Mouse (Mus musculus) central nervous system, embryonic 14 days (tissue): ENCODE measurements around the gene E2f1. TPM values are rescaled to one million over a fixed set of nuclear protein-coding genes. Genes with fewer than 3 reads are reported as not detected.

ENCODE experiments used
- polyA plus RNA-seq: library from polyadenylated mRNA; depleted of rRNA; stranded (reverse); fragments of >200 nt; gene quantifications from 2 replicates; pipeline ENCODE4 v1.2.3, GENCODE M21; 2012; rRNA removed

The E2f1 gene
- 21.2 and 22.4 TPM in 2 replicates for polyA plus RNA-seq

DNA sequence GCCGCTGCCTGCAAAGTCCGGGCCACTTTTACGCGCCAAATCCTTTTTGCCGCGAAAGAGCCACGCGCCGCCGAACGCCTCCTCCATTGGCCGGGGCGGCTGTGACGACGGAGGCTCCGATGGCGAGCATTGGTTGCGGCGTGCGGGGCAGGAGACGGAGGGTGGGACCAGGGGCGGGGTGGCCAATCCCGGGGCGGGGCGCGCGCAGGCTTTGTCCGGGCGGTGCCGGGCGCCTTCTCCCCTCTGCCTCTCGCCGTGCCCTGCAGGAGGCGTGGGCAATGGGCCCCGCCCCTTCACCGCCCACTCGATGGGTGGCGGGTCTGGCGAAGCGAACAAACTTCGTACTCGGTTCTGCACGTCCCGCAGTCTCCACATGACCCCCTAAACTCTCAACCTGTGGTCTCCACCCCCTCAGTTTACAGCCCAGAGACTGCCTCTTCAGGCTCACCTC is at the start of gene E2f1:
TSS of gene E2f1 (minus strand) at position 57 of the 451 bp plus-strand sequence.

DNA sequence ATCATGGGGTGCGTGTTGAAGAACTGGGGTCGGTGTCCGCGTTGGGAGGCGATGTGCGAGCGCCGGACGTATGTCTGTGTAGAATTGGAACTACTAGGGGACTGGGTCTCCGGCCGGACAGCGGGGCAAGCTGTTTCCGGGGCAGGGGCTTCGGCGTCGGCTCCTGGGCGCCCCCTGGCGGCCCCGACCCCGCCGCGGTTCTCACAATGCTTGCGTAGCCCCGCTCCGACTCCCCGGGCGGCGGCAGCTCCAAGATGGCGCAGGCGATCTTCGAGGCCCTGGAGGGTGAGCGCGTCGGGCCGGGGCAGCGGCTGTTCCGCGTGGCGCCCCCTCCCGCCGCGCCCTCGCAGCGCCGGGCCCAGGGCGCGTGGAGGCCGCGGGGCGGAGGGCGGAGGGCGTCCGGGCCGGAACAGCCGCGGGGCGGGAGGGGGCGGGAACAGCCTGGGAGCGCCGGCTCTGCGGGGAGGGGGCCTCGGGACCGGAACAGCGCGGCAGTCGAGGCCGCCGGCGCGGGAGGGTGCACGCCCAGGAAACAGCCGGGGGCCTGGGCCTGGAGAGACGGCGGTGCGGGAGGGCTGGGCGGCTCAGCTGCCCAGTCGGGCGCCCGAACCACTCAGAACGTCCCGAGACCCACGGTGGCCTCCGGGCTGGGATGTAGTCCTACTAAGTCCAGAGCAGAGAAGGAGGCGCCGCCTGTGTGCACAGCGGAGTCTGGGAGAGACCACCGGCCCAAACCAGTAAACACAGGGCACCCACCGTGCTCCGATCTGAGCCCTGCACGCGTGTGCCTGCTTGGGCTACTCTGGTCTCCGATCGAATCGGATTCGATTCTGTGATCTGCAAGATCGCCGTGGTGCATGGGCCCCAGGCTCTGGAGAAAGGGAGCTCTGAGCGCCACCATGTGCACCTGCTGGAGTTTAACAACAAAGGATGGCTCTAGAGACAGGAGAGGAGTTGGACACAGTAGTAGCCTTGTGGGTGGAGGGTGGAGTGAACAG is 43.7 kb upstream of the E2f1 start, which contains the start of the genes Zfp341 and 4930519P11Rik:
TSS of gene Zfp341 (plus strand) at position 180 of the 998 bp plus-strand sequence.
TSS of gene 4930519P11Rik (minus strand) at position 320 of the 998 bp plus-strand sequence.

DNA sequence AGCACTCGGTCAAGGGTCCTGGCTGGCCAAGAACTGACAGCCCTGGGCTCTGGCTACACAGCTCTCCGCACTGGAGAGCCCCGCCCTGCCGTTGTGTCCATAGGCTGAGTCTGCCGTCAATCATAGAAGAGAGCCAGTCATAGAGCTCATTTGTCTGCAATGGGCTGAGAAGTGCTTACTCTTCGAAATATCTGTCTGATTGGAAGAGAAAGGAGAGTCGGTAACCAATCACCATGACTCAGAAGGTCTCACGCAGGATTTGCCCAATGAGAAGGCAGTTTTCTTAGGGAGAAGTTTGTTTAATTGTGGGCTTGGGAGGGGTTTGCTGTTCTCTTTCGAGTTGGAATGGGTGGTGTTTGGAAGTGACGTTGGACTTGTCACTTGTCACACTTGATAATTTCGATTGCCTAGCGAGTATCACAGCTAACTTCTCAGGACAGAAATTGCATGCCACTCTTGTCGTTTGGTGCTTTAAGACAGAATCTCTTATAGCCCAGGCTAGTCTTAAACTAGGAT is 34.0 kb upstream of the E2f1 start, which contains the start of gene Pxmp4:
TSS of gene Pxmp4 (minus strand) at position 71 of the 516 bp plus-strand sequence.

DNA sequence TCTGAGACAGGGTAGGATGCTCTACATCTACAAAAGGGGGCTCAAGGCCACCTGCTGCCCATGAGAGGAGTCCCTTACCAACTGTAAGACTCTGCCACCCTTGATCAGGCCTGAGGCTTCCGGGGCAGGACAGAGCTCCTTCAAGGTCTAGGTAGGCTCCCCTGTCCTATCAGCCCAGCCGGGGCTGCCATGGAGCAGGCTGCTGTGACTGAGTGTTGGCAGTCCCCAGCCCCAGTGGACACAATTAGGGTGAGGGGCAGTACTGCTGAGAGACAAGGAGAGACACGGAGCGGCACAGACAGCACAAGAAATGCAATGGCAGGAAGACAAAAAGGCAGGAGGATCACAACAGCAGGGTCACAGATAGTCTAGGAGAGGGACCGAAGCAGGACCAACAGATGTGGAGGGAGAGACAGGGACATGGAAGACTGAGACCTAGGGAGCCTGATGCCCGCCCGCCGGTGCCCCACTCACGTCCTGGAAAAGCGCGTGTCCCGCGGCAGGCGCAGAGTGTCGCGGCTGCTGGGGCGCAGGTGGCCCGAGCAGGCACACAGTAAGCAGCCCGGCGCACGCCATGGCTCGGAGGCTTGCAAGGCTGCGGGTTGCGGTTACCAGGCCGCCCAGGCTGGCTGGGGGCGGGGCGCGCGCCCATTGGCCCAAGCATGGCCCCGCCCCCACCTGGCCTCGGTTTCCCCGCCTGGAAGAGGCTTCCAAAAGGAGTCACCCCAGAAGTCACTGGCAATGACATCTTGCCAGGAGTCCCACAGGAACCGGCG is 11.2 kb downstream of the E2f1 start, which contains the start of gene Necab3:
TSS of gene Necab3 (minus strand) at position 627 of the 776 bp plus-strand sequence.

GRCm38 (mm10) chr2:154551476-154551875 is 18.2 kb downstream of the E2f1 start, which contains the start of gene Actl10:
Gene Actl10, plus strand, starts transcription at chr2:154551776.

DNA sequence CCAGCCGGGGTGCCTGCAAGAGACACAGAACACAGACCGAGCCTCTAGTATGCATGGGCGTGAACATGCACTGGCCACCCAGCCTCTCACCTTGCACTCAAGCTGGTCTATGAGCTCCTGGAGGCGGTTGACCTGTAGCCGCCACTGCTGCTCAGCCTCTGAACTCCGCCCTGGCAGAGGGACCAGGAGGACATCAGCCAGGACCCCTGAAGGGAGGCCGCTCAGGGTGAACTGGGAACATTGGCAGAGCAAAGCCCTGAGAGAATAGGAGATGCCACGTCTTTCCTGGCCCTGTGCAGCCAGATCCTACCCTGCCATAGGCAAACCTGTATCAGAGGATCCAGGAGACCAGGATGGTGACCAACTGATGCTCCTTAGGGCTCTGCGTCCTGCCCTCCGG is 23.0 kb downstream of the E2f1 start, which contains the start of gene 1700003F12Rik:
TSS of gene 1700003F12Rik (plus strand) at position 375 of the 400 bp plus-strand sequence.

Other genes starting within 250 kb of the E2f1 start
- 10.1 and 11.4 TPM in 2 replicates for gene Cdk5rap1, start 196.9 kb downstream of the E2f1 start, polyA plus RNA-seq
- gene Snta1, start 161.8 kb downstream of the E2f1 start, polyA plus RNA-seq: 9.7 and 11.4 TPM in 2 replicates
- 36.5 and 47.4 TPM in 2 replicates for gene Cbfa2t2, start 133.4 kb downstream of the E2f1 start, polyA plus RNA-seq
- gene 1700003F12Rik, start 22.8 kb downstream of the E2f1 start, polyA plus RNA-seq: 0.68 and 0.70 TPM in 2 replicates
- gene Actl10, start 18.1 kb downstream of the E2f1 start, polyA plus RNA-seq: 0.07 and 0.10 TPM in 2 replicates
- gene Necab3, start 11.0 kb downstream of the E2f1 start, polyA plus RNA-seq: 13.5 and 17.8 TPM in 2 replicates
- 10.3 and 11.8 TPM in 2 replicates for gene Pxmp4, start 33.8 kb upstream of the E2f1 start, polyA plus RNA-seq
- gene Zfp341, start 43.4 kb upstream of the E2f1 start, polyA plus RNA-seq: 13.8 and 14.3 TPM in 2 replicates
- 0.31 and 0.66 TPM in 2 replicates for gene 4930519P11Rik, start 43.5 kb upstream of the E2f1 start, polyA plus RNA-seq
- gene Chmp4b, start 81.8 kb upstream of the E2f1 start, polyA plus RNA-seq: 208 and 217 TPM in 2 replicates
- not detected in 2 replicates for gene Gm14214, start 200.1 kb upstream of the E2f1 start, polyA plus RNA-seq
- 304 and 334 TPM in 2 replicates for gene Raly, start 221.2 kb upstream of the E2f1 start, polyA plus RNA-seq
- 7.2 and 7.8 TPM in 2 replicates for gene a, start 221.5 kb upstream of the E2f1 start, polyA plus RNA-seq